Mouse (Mus musculus) cerebellum, postnatal 36 days (tissue): ENCODE data around the gene Reck.
A peak's percentile ranks its signal among the peaks of the same experiment; 100 is the strongest.

Experiments
- DNase-seq, 2 experiments: peaks; one replicate each; pipeline ENCODE4 v3.0.0; 2021 to 2022; ENCODE audit warnings: mixed read lengths in 2 of 2

Reck gene

GRCm38 (mm10) chr4:43875160-43875918 lies at the start of gene Reck:
Reck (plus strand) TSS chr4:43875530.
- DNase-seq: peak; percentile 79 to 85

- no peak for DNase-seq
Observed at GRCm38 (mm10) chr4:43828806-43829205, 46.5 kb upstream of the Reck start.

GRCm38 (mm10) chr4:43832031-43832430 lies 43.3 kb upstream of the Reck start:
- DNase-seq: no peak

DNA sequence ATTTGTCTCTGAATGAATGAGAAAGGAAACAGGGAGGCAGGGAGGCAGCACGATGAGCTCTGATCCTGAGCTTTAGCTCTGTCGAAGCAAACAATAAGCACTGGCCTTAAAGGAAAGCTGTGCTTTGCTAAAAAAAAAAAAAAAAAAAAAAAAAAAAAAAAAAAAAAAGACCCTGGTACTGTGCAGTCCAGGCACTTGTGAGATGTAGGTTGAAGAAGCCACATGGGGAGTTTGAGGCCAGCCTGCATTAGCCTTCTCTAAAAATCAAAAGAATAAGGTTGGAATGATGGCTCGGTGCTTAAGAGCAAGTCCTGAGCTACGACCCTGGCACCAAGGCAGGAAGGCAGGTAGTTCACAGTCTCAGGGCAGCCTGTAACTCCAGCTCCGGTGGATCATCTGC lies 41.6 kb upstream of the Reck start:
- no peak for DNase-seq

- no peak for DNase-seq
Observed at GRCm38 (mm10) chr4:43834749-43835148, 40.6 kb upstream of the Reck start.

- no peak for DNase-seq
Observed at GRCm38 (mm10) chr4:43838326-43838725, 37.0 kb upstream of the Reck start.

DNA sequence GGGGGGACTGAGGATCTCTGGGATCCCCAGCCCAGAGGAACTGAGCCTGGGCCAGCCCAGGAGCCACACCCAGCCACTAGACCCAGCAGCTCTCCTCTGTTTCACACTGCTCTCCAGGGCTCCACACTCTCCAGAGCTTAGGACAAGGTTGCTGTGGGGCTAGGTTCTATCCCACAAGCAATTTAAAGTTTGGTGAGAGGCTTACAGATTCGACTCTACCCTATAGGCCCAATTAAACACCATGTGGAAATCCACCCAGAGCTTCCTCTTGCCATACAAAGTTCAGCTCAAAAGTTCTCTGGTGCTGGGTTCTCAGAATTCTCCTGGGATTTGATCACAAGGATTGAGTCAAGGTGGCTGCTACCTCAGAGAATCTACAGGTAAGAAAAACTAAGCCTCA lies 35.2 kb upstream of the Reck start, which contains the start of gene Olfr157:
Olfr157 (minus strand) TSS at position 101 of the 400 bp plus-strand sequence.
- DNase-seq: no peak

DNA sequence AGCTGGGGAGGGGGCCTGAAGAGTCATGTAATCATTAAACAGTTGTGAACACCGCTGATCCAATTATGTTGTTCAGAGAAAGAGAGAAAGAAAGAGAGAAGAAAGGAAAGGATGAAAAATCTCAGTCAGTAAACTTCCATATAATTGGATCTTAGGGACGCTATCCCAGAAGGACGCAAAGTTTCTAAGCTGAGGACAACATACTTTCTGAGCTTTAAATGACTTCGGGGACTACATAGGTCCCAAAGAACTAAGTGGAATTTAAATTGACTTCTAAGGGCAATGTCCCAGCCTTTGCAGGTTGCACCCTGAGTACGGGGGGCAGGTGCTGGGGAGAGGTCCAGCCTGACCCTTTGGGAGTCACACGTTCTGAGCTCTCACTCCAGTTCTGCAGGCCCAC lies 24.1 kb upstream of the Reck start, which contains the start of gene Olfr155:
Olfr155 (plus strand) TSS at position 301 of the 400 bp plus-strand sequence.
- no peak for DNase-seq

DNA sequence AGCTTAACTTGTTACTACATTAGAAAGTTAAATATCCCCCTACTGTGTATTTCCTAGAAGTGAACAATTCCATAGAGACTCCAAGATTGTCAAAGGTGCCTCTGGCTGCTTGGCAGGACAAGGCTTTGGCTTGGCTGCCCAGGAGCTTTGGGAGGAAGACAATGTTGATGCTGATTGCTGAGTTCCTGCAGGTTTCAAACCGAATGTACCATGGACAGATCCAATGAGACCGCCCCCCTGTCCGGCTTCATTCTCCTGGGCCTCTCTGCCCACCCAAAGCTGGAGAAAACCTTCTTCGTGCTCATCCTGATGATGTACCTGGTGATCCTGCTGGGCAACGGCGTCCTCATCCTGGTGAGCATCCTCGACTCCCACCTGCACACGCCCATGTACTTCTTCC lies 21.2 kb upstream of the Reck start:
- no peak for DNase-seq

GRCm38 (mm10) chr4:43859886-43860285 lies 15.4 kb upstream of the Reck start:
- DNase-seq: no peak

DNA sequence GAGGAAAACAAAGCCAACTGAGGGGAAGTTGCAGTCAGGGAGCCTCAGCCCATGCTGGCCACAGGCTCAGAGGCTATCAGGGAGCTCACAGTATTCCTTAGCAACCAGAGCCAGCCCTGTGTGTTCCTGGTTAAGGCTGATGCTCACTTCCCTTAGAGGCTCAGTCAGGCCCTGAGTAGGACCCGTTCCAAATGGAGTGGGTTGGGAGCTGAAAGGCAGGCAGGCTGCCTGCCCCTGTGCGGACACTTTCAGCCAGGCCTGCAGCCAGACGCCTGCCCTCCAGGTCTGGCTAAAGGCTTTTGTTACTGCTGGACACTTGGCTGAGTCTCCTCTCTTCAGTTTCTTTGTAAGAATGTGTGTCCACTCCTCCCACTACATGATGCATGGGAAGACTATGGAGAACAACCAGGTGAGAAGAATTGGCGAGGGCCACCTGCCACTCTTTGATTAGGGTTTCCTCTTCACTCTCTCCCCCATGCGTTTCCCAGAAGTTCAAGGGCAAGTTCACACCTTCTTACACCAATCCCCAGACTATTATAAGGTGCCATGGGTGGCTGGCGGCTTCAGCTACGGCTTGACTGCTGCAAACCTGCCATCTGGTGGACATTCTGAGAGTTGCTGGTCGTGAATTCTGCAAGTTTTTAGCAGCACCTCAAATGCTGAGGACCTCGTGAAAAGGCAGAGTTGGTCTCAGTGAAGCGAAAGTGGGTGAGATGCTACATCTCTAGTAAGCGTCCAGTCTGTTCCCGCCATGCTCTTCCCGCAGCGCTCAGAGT lies 14.4 kb upstream of the Reck start:
- peak; percentile 63 to 72 for DNase-seq

GRCm38 (mm10) chr4:43863298-43863697 lies 12.0 kb upstream of the Reck start:
- no peak for DNase-seq

DNA sequence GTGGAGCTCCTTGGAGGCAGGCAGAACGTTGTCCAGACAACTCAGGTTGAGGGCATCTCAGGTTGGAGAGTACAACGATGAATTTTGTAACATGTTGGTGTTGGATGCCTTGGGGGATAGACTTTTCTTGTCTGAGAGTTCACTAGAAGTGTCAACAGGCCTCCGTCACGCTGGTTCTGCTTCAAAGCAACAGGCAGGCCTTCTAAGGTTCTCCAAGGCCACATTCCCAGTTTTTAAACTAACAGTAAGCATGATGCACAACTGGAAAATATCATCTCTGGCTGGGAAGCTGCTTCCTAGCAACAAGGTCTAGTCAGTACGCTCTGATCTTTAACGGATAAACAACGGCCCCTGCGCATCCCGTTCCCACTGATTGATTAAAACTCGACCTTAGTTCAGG lies 5.5 kb upstream of the Reck start:
- DNase-seq: no peak

GRCm38 (mm10) chr4:43874501-43874900 lies 829 bp upstream of the Reck start:
- DNase-seq: no peak

DNA sequence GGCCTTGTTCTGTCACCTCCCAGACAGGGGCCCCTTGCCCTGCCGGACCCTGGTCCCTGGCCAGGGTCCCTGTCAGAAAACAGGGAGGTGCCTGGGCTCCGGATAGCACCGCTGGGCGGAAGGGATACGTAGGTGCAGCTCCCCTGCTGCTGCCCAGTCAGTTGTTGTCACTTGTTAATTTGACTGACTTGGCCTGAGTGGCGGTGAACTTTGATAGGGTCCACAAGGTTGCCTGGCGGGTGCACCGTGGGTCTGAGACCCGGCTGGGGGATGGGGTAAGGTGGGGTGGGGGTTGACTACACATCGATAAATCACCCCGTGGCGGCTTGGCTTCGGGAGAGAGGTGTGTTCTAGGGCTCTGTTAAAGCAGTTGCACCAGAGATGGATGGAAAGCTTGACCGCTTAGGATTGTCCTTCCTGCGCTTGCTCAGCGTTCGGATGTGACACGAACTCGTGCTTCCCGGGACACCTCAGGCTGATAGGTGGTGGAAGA lies 635 bp downstream of the Reck start:
- DNase-seq: peak; percentile 27 to 39

- DNase-seq: no peak
Observed at GRCm38 (mm10) chr4:43877230-43877629, 1.9 kb downstream of the Reck start.

DNA sequence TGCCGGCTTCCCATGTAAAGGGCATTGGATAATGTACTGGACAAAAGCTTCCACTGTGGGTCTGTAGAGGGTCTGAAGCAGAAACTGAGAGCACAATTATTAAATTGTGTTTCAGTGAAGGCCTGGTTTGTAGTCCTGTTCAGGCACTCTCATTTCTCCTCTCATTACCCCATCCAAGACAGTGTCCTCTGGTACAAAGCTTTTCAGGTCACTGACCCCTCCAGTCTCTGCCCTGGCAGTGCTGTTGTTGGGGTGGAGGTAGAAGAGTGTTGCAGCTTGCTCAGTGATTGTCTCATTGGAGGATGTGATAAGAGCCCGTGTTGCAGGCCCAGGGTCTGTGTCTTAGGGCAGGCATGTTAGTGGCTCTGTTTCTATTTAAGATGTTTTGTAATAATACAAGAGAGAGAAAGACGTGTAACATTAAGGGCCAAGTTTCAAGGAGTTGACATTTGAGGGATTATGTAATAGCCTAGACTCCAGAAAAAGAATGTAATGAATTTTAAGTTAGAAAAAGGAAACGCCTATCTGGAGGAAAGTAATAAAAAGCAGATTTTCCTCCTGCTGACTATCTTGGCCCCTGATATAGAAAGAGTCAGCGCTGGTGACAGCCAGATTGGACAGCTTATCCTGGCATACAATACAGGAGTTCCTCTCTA lies 2.9 kb downstream of the Reck start:
- DNase-seq: no peak

GRCm38 (mm10) chr4:43879566-43879965 lies 4.2 kb downstream of the Reck start:
- no peak for DNase-seq

- no peak for DNase-seq
Observed at GRCm38 (mm10) chr4:43884196-43884595, 8.9 kb downstream of the Reck start.

DNA sequence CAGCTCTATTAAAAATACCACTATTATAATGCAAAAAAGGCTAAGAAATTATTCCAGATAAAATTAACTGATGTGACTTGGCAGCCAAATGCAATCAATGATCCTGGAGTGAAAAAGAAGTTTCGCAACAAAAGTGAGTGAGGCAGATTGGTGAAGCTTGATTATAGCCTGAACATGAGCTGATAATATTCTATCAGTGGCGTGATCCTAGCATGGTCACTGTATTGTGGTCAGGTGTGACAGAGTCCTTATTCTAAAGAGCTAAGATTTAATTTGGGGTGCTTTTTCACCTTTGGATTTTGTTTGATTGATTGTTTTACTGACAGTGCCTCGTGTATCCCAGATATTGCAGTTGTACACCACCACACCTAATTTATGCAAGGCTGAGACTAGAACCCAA lies 15.9 kb downstream of the Reck start:
- DNase-seq: no peak

GRCm38 (mm10) chr4:43897209-43897608 lies 21.9 kb downstream of the Reck start:
- no peak for DNase-seq

DNA sequence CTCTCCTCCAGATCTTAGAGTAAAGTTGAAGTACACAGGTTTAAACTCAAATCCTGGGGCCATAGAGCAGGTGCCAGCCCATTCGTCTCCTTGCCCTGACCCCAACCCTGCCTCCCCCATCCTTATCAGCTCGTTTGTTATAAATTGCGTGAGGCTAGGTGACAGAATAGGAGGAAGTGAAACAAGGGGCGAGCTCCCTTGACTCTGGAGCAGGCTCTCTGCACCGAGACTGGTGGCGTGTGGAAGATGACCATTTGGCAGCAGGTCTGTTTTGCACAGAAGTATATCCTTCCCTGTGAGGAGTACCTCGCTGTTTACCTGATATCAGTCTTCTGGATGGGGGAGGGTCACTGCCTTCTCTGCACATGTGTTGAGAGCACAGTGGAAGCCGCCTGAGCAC lies 23.9 kb downstream of the Reck start:
- DNase-seq: no peak

GRCm38 (mm10) chr4:43903690-43904089 lies 28.4 kb downstream of the Reck start:
- no peak for DNase-seq
